Mouse (Mus musculus) limb, embryonic 14.5 days (tissue): ENCODE measurements at regions not wholly inside any gene's neighbourhood (a gene's known extent, or its start where the extent isn't known, plus 50 kb on each side); places are given as distances from the start of the nearest gene placed in this dataset.
A peak's percentile ranks its signal among the peaks of the same experiment; 100 is the strongest.

ENCODE experiments used
- ATAC-seq: fragments of 200-750 bp; cut with Nextera tagmentation; 2 replicates; pipeline ENCODE4 v1.8.0; 2017; ENCODE audit warnings: low read depth, moderate number of reproducible peaks, moderate TSS enrichment; ENCODE audit not compliant: low FRiP score
- DNase-seq: peaks from one replicate; pipeline ENCODE4 v3.0.0-alpha.2; 2015; ENCODE audit warnings: low spot score
- H3K27ac ChIP-seq: fragments of 300-500 bp; sonication (generic); replicated peaks from 2 replicates; pipeline ENCODE4 v1.5.1; 2014; ENCODE audit warnings: low read depth, mild to moderate bottlenecking, low read length, moderate library complexity, mixed read lengths
- H3K27me3 ChIP-seq: fragments of 300-500 bp; sonication (generic); 2 replicates; pipeline ENCODE4 v1.6.1; 2014; ENCODE audit warnings: low read length, mixed read lengths; ENCODE audit not compliant: control insufficient read depth, insufficient read depth
- H3K36me3 ChIP-seq: fragments of 300-500 bp; sonication (generic); 2 replicates; pipeline ENCODE4 v1.6.1; 2014; ENCODE audit warnings: mild to moderate bottlenecking, low read length, moderate library complexity, mixed read lengths; ENCODE audit not compliant: control insufficient read depth, insufficient read depth
- H3K4me1 ChIP-seq: fragments of 300-500 bp; sonication (generic); 2 replicates; pipeline ENCODE4 v1.6.1; 2014; ENCODE audit warnings: antibody characterized with exemption, low read length, mixed read lengths; ENCODE audit not compliant: control insufficient read depth, insufficient read depth
- H3K4me2 ChIP-seq: fragments of 300-500 bp; sonication (generic); replicated peaks from 2 replicates; pipeline ENCODE4 v1.6.1; 2014; ENCODE audit warnings: low read depth, mild to moderate bottlenecking, low read length, moderate library complexity; ENCODE audit not compliant: severe bottlenecking
- H3K4me3 ChIP-seq: fragments of 300-500 bp; sonication (generic); replicated peaks from 2 replicates; pipeline ENCODE4 v1.5.1; 2014; ENCODE audit warnings: low read length
- H3K9ac ChIP-seq: fragments of 300-500 bp; sonication (generic); 2 replicates; pipeline ENCODE4 v1.6.1; 2014; ENCODE audit warnings: mild to moderate bottlenecking, low read depth, low read length, moderate library complexity; ENCODE audit not compliant: severe bottlenecking
- H3K9me3 ChIP-seq: fragments of 300-500 bp; sonication (generic); 2 replicates; pipeline ENCODE4 v1.6.1; 2016; ENCODE audit warnings: low read length; ENCODE audit not compliant: control insufficient read depth
- POLR2A ChIP-seq: fragments of 200-500 bp; IDR thresholded peaks from 2 replicates; pipeline ENCODE4 v1.8.0; 2012; ENCODE audit warnings: inconsistent platforms, mild to moderate bottlenecking, moderate library complexity, borderline replicate concordance; ENCODE audit not compliant: insufficient read depth, insufficient read length; ENCODE audit errors: extremely low read depth
- WGBS: fragments of 180-500 bp; shearing (Covaris S2); extraction: QIAGEN DNeasy Blood & Tissue Kit; methylation state at CpG from one replicate; pipeline ENCODE4 v1.1.7; 2014; 5-methylcytosine and 5-hydroxymethylcytosine counted together

DNA sequence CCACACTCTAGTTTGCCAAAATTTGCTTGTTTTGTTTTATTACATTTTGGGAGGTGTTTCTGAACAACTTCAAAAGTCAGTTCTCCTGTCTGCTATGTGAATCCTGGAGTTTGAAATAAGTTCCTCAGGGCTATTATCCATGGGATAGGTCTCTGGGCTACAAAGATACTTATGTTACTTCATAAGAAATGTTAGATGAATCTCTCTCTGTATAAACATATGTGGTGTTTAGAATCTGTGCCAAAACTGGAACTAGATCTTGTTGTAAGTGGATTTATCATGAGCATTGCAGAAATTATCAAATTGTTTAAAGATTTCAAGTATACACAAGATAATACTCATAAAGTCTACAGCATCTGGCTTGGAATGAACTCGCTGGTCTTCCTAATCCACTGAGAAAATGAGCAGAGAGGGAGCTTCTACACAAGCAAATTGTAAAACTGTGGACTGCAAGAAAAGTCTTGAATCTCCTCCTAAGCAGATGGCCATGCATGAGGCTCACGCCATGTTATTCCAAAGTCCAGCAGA lies 355.2 kb upstream of the Robo1 start:
- 81% methylated on average over 2 of the region's 2 CpGs for WGBS

GRCm38 (mm10) chr16:71963579-71963978 lies 344.5 kb upstream of the Robo1 start:
- DNase-seq, result no peak
- TF ChIP-seq POLR2A, result no peak
- ATAC-seq, result no peak

More for the DNA sequence above, 355.2 kb upstream of the Robo1 start:
- no peaks in the 10 kb centered on the region for H3K36me3 ChIP-seq
- ATAC-seq (no peak), DNase-seq (peak; percentile 11)
- H3K27ac ChIP-seq, result no peak overlapping the region
- no peaks in the 10 kb centered on the region for H3K4me1 ChIP-seq
- H3K9me3 ChIP-seq, result no peaks in the 10 kb centered on the region
- no peaks in the 10 kb centered on the region for H3K27me3 ChIP-seq
- no peak overlapping the region for H3K4me2 ChIP-seq
- H3K4me3 ChIP-seq, result no peak overlapping the region
- no peak for TF ChIP-seq POLR2A
- H3K9ac ChIP-seq, result no peak overlapping the region

GRCm38 (mm10) chr16:71973811-71974210 lies 334.3 kb upstream of the Robo1 start:
- Histone ChIP-seq H3K4me2 (no peak overlapping the region), H3K27ac (no peak overlapping the region), H3K27me3 (no peaks in the 10 kb centered on the region), H3K9me3 (no peaks in the 10 kb centered on the region), H3K36me3 (no peaks in the 10 kb centered on the region), H3K4me3 (no peak overlapping the region), H3K4me1 (no peaks in the 10 kb centered on the region), H3K9ac (no peak overlapping the region)
- TF ChIP-seq POLR2A, result no peak
- 77% methylated on average over 2 of the region's 2 CpGs for WGBS
- DNase-seq (no peak), ATAC-seq (no peak)

More at GRCm38 (mm10) chr16:71963579-71963978, 344.5 kb upstream of the Robo1 start:
- Histone ChIP-seq H3K27ac (no peak overlapping the region), H3K4me1 (no peaks in the 10 kb centered on the region), H3K9me3 (no peaks in the 10 kb centered on the region), H3K4me2 (no peak overlapping the region), H3K27me3 (no peaks in the 10 kb centered on the region), H3K36me3 (no peaks in the 10 kb centered on the region), H3K4me3 (no peak overlapping the region), H3K9ac (no peak overlapping the region)

DNA sequence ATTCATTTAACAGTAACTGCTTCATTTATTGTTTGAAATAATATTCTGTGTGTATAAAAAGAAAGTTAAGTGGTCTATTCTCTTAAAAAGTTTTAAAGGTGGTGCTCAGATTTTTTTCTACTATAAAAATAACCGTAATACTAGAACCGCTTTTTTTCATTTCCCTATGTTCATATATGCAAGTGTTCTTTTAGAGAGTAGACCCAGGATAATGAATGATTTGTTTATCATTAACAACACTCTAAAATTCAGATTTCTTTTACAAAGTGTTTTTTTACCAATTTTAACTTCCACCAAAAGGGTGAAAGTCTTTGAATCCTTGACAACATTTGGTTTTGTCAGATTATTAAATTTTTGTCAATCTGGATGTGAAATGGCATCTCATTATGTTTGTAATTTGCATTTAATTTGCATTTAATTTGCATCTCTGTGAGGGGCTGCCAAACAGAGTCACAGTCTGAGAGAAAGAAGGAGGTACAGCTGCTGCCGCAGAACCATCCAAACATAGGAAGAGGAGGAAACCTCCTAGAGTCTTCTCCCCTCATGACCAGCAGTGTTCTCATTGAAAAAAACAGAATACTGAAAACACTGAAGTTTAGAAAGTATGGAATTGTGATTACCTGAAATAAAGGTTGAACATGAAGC lies 310.4 kb upstream of the Robo1 start:
- DNase-seq (no peak), ATAC-seq (no peak)
- Histone ChIP-seq H3K9ac (no peak overlapping the region), H3K36me3 (no peaks in the 10 kb centered on the region), H3K4me3 (no peak overlapping the region), H3K27ac (no peak overlapping the region), H3K4me2 (no peak overlapping the region), H3K4me1 (no peaks in the 10 kb centered on the region), H3K27me3 (no peaks in the 10 kb centered on the region), H3K9me3 (no peaks in the 10 kb centered on the region)
- 86% methylated on average over 3 of the region's 3 CpGs for WGBS
- no peak for TF ChIP-seq POLR2A

GRCm38 (mm10) chr16:72027404-72028215 lies 280.5 kb upstream of the Robo1 start:
- peak; percentile 46 for DNase-seq
- H3K9me3 ChIP-seq, result no peaks in the 10 kb centered on the region
- H3K4me3 ChIP-seq, result peak overlapping the region; percentile 41
- no peak overlapping the region for H3K27ac ChIP-seq
- TF ChIP-seq POLR2A, result no peak
- H3K27me3 ChIP-seq, result peaks cover 20% of the 10 kb centered on the region
- peak overlapping the region; percentile 13 for H3K9ac ChIP-seq
- H3K4me2 ChIP-seq, result peak overlapping the region; percentile 61
- no peaks in the 10 kb centered on the region for H3K36me3 ChIP-seq
- 3% methylated on average over 27 of the region's 27 CpGs for WGBS
- peak; percentile 67; the same call in 1 of the 2 replicates for ATAC-seq
- 0 out of 2 replicates have a peak, but pooled peaks cover 4% of the 10 kb centered on the region for H3K4me1 ChIP-seq
